23 mouse cellular contexts compared by ENCODE assay signal in genomic region chr7:43340771-43341170, GRCm38 (mm10). TPM values are rescaled to one million over a fixed set of nuclear protein-coding genes. Genes with fewer than 3 reads are reported as not detected.
"Had no signal": no experiment of that assay in that cellular context is flagged by ENCODE, and none has a peak within 500 bp of the region (broad histone marks: within the 10 kb centered on the region; RNA-seq: fewer than 3 reads in every experiment).

No protein-coding gene starts in this region.

- DNase-seq: liver, postnatal 0 days; lung, adult 2 months; lung, postnatal 14 days; lung, postnatal 36 days; midbrain, embryonic 14.5 days; retina, postnatal 1 day; right cerebral cortex, adult 18-20 months; right cerebral cortex, postnatal 14 days; thymus, adult 2 months; thymus, postnatal 14 days; thymus, postnatal 36 days had no signal

- ATAC-seq: liver, postnatal 0 days; lung, postnatal 0 days; midbrain, embryonic 16.5 days had no signal

- H3K27me3 ChIP-seq: liver, embryonic 15.5 days; lung, embryonic 15.5 days; midbrain, embryonic 12.5 days; neural tube, embryonic 13.5 days; neural tube, embryonic 15.5 days; stomach, embryonic 15.5 days had no signal

- H3K36me3 ChIP-seq: liver, embryonic 15.5 days; lung, embryonic 15.5 days; midbrain, embryonic 10.5 days; midbrain, embryonic 12.5 days; neural tube, embryonic 13.5 days; neural tube, embryonic 15.5 days; stomach, embryonic 15.5 days had no signal

- H3K9ac ChIP-seq: liver, embryonic 15.5 days; liver, postnatal 0 days; lung, embryonic 15.5 days; midbrain, embryonic 12.5 days; neural tube, embryonic 13.5 days; neural tube, embryonic 15.5 days; stomach, embryonic 15.5 days had no signal

- H3K9me3 ChIP-seq: liver, embryonic 15.5 days; lung, embryonic 15.5 days; midbrain, embryonic 10.5 days; midbrain, embryonic 12.5 days; neural tube, embryonic 13.5 days; neural tube, embryonic 15.5 days; stomach, embryonic 15.5 days had no signal

- H3K4me3 ChIP-seq: liver, embryonic 15.5 days; lung, embryonic 15.5 days; midbrain, embryonic 10.5 days; midbrain, embryonic 12.5 days; myocyte; neural tube, embryonic 13.5 days; neural tube, embryonic 15.5 days; stomach, embryonic 15.5 days had no signal

- H3K4me2 ChIP-seq: liver, embryonic 15.5 days; lung, embryonic 15.5 days; midbrain, embryonic 12.5 days; neural tube, embryonic 13.5 days; neural tube, embryonic 15.5 days; stomach, embryonic 15.5 days had no signal

- H3K27ac ChIP-seq: liver, embryonic 15.5 days; lung, embryonic 15.5 days; macrophage; midbrain, embryonic 10.5 days; midbrain, embryonic 12.5 days; neural tube, embryonic 13.5 days; neural tube, embryonic 15.5 days; stomach, embryonic 15.5 days; stomach, postnatal 0 days had no signal

- H3K4me1 ChIP-seq: liver, embryonic 15.5 days; lung, embryonic 15.5 days; midbrain, embryonic 10.5 days; midbrain, embryonic 12.5 days; neural tube, embryonic 13.5 days; neural tube, embryonic 15.5 days; stomach, embryonic 15.5 days had no signal

RNA-seq across cellular contexts. Expression of gene Siglecf, which starts 10.4 kb away (rescaled TPM):
- polyA plus RNA-seq: myocyte had no signal
